Mouse (Mus musculus): ENCODE measurements around the gene Prkaca.

DNA sequence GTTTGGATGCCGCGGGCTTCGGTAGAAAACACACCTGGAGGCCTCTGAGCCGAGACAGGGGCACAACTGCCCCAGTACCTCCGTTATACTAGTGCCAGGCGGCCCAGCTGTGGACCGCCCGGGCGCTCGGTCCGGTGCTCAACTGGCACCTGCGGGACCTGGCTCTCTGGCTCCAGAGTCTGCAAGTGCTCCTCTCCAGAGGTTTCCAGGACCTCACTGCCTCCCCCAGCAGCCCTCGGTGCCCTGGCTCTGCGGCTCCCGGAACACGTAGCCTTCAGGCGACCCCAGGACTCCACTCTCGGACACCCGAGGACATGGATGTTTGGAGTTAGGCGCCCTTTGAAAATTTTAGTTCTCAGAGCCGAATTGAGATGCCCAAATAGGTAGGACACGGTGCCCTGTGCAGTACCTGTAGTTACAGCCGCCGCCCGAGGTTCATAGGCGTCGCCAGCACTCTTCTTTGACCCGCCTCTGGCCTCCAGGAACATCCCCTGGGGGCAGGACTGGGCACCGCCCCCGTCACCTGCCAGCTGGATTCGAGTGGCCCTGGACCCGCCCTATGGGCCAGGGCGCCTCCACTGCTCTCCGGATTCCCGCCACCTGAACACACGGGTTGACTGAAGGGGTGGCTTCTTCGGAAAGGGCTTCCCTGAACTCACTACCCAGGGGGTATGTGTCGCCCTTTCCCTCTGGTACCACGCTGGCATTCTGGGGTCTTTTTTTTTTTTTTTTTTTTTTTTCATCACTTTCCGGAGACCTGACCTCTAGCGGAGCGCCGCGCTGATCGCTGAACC, 39.1 kb downstream of the Prkaca start, which contains the start of gene 2210011C24Rik:
- no peak for TF ChIP-seq CTCF (IDR thresholded peaks at IDR 0.05; ENCODE audit: control insufficient read depth, insufficient read depth, insufficient read length)
- no peak for TF ChIP-seq CEBPB (IDR thresholded peaks at IDR 0.05; ENCODE audit: low read depth)
- no peak for TF ChIP-seq MAX (IDR thresholded peaks at IDR 0.05)
- no peak for TF ChIP-seq FOSL1 (IDR thresholded peaks at IDR 0.05; ENCODE audit: insufficient read depth, low read length, poor library complexity, severe bottlenecking)
